Mouse (Mus musculus): ENCODE data around the gene Gata1. TPM values are rescaled to one million over a fixed set of nuclear protein-coding genes. Genes with fewer than 3 reads are reported as not detected.
A peak's percentile ranks its signal among the peaks of the same experiment; 100 is the strongest.
"Not testable (repeated sequence)": the region's sequence is repeated elsewhere in the genome, so short reads cannot be mapped to it uniquely, and the experiment has no call there.

Gene Gata1
- under 1 TPM; 0.12 to 0.41 TPM for total RNA-seq (2021)
- long read RNA-seq, experiment 1: 0 reads
- long read RNA-seq, experiment 2: 0 reads

GRCm38 (mm10) chrX:7977892-7978291, at the start of gene Gata1:
Gata1 (minus strand) TSS chrX:7978071.
- no peak for DNase-seq

- DNase-seq: no peak
Measured at GRCm38 (mm10) chrX:8026811-8027210, 48.9 kb upstream of the Gata1 start.

- no peak for DNase-seq
Measured at GRCm38 (mm10) chrX:8024795-8025194, 46.9 kb upstream of the Gata1 start.

GRCm38 (mm10) chrX:8020111-8020778, 42.4 kb upstream of the Gata1 start:
- no peak for DNase-seq

DNA sequence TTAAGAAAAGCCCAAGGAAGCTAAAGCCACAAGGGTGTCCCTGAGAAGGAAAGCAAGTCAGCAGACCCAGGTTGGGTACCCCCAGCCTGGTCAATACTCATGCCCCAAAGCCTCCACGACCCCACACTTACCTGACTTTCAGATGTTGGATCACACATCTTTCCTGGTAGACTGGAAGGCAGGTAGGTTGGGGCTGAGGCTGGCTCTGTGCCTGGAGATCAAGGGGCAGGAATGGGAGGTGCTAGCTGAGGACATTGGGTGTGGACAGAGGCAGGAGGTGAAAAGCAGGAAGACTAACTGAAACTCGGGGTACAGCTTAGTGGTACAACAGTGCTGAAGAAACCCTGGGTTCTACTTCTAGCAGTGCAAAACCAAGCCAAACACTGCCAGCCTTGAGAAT, 40.4 kb upstream of the Gata1 start, which contains the start of gene Glod5:
Gene Glod5 (minus strand): TSS at position 207 of the 400 bp plus-strand sequence.
- no peak for DNase-seq

- DNase-seq: peak; percentile 11
Measured at GRCm38 (mm10) chrX:8017142-8017541, 39.3 kb upstream of the Gata1 start.

DNA sequence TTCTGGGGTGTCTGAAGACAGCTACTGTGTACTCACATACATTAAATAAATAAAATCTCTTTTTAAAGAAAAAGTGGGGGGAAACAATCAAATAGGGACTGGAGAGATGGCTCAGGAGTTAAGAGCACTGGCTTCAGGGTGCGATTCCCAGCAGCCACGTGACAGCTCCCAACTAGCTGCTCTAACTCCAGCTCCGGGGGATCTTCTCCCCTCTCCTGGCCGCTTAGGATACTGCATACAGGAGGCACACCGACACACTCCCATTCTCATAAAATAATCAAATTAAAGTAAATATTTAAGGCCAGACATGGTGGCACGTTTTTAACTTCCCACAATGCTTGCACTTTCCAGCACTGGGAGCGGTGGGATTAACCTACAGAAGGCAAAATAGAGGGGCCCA, 37.8 kb upstream of the Gata1 start:
- DNase-seq: not testable (repeated sequence)

DNA sequence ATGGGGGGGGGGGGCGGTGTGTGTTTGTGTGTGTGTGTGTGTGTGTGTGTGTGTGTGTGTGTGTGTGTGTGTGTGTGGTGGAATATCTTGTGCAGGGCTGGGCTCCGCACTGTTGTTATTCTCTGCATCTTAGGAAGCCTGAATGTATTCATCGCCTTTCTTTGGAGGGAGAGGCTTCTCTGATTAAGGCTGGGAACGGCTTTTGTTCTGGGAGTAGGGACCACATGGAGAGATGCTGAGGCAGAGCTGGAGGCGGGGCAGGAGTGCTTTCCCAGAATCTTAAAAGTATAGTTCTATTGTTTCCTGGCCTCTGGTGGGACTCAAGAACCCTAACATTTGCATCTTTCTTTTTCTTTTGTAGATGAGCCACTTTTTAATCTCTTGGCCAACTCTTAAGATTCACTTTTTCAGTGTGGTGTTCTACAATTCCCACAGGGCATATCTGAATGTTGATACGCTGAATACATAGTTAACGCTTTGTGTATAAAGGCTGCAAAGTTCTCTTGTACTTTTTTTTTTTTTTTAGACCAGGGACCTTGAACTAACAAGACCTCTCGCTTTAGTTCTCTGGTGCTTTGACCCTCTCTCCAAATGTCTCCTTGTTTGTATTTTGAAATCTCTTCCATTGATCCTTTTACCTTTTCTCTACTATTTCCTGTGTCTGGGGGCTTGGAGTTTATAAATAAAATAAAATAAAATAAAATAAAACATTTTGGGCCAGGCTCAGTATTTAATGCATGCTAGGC, 35.9 kb upstream of the Gata1 start:
- no peak for DNase-seq

GRCm38 (mm10) chrX:8013157-8013556, 35.3 kb upstream of the Gata1 start:
- DNase-seq: no peak

DNA sequence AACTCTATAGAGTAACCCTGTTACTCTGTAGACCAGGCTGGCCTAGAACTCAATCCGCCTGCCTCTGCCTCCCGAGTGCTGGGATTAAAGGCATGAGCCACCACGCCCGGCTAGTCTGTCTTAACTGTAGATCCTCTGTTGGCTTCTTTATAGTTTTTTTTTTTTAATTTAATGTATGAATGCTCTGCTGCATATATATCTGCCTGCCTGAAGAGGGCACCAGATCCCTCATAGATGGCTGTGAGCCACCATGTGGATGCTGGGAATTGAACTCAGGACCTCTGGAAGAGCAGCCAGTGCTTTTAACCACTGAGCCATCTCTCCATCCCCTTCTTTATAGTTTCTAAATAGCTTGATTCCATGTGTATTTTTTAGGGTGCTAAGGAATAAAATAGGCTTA, 31.5 kb upstream of the Gata1 start:
- DNase-seq: not testable (repeated sequence)

DNA sequence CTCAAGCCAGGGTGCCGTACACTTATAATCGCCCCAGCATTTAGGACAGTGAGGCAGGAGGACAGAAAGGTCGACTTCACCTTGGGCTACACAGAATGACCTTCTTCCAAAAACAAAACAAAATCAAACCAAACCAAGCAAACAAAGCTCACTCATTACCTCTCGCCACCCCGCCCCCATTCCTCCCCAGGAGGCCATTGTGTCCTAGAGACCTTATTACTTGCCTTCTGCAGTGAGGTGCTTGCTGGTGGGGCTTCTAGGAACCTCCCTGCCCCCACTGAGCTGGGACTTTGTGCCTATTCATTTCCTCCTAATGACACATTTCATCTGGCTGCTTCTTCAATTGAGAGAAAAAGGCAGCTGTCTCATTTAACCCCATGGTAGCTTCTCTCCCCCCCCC, 30.7 kb upstream of the Gata1 start:
- no peak for DNase-seq

GRCm38 (mm10) chrX:8002971-8003370, 25.1 kb upstream of the Gata1 start:
- no peak for DNase-seq

- no peak for DNase-seq
Measured at GRCm38 (mm10) chrX:8002001-8002400, 24.1 kb upstream of the Gata1 start.

DNA sequence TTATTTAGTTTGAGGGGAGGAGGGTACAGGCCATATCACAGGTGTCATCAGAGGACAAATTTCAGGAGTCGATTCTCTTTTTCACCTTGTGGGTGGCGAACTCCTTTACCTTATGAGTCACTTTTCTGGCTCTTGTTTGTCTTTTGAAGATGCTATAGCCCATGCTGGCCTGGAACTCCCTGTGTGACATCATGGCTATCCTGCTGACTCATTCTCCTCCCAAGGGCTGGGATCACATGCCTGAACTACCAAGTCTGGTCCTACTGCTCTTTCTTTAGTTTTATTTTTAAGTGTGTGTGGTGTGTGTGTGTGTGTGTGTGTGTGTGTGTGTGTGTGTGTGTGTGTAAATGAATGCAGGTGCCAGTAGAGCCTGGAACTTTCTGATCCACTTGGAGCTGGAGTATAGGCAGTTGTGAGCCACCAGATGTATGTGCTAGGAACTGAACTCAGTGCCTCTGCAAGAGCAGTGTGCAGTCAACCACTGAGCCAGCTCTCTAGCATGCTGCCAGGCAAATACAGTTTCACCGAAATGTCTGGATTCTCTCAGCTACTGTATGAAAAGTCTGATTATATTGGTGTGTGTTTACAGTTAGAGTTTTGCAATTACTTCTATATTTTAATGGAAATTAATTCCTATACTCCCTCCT, 22.8 kb upstream of the Gata1 start:
- no peak for DNase-seq

DNA sequence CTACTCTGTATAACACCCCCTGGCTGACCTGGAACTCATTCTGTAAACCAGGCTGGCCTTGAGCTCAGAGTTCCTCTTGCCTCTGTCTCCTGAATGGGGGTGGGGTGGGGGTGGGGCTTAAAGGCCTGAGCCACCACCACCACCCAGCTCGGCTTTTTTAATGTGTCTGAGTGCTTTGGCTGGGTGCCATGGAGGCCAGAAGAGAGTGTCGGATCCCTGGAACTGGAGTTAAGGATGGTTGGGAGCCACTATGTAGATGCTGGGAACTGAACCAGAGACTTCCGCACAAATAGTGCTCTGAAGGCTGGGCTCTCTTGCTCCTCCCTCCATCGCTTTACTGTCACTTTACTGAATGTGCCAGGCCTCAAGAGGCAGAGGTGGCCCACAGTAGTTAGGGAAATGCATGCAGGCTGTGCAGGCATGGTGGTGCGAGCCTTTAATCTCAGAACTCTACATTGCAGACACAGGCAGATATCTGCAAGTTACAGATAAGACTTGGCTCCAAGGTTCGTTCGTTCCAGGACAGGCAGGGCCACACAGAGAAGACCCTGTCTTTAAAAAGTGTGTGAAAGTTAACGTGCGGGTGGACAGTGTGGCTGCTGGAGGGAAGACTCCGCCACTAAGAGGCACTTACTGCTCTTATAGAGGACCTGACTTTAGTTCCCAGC, 15.3 kb upstream of the Gata1 start:
- DNase-seq: peak; percentile 3

DNA sequence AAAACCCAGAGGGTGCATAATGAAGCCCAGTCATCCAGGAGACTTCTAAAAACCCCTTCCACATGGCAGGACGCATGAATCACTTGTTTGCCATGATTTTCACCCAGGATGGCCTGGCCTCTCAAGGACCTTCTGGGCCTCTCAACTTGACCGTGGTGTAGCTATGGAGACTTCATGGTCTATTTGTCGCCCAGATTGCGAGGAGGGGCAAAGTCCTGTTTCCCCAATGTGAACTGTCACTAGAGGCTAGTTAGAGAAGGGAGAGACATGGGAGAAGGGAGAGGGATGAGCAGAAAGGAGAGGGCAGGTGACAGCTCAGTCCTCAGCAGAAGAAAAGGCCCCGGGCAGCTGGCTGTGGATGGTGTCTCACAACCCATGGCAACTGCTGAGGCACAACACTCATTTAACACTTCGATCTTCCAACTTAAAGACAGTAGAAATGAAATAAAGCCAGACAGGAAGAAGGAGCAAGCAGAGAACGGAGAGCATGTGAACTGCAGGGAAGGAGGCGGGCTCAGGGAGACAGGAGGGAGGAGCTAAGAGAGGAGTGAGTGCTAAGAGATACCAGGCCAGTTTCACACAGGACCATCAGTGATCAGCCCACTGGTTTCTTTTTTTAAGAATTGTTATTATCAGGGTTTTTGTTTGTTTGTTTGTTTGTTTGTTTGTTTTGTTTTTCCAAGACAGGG, 14.7 kb upstream of the Gata1 start:
- DNase-seq: no peak

- DNase-seq: no peak
Measured at GRCm38 (mm10) chrX:7981368-7981767, 3.5 kb upstream of the Gata1 start.

GRCm38 (mm10) chrX:7971292-7971691, 6.6 kb downstream of the Gata1 start:
- no peak for DNase-seq

DNA sequence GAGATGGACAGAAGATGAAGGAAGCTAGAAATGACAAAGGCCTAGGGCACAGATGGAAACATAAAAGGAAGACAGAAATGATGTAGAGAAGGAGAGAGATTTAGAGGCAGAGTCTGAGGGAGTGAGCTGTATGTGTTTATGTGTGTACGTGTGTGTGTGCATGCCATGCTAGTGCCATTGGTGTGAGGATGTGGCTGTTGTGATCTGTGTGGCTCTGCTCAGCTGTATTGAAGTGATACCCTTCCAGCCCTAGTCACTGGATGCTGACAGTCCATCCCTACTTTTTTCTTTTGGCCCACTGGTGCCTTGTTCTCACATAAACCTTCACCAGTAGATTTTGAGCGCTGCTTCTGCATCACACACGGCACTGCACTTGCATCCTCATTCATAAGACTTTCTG, 9.0 kb downstream of the Gata1 start:
- no peak for DNase-seq

- no peak for DNase-seq
Measured at GRCm38 (mm10) chrX:7968226-7968625, 9.6 kb downstream of the Gata1 start.

GRCm38 (mm10) chrX:7967596-7968201, 10.2 kb downstream of the Gata1 start:
- no peak for DNase-seq

DNA sequence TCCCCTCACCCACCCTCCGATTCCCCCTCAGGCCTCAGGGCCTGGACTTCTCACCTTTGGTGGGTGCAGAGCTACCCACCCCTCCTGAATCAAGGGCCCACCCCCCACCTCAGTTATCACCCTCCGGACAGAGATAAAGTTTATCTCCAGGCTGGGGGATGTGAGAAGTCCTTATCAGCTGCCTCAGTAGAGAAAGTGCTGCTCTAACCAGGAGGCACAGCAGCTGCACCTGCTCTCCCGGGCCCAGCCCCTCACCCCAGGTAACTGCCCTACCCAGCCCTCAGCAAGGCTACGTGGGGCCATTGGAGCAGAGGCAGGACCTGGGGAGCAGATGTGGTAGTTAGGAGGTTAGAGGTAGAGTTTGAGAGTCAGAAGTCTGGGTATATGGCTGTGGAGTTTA, 11.7 kb downstream of the Gata1 start:
- DNase-seq: no peak

Data from gastrocnemius, postnatal 10 days (tissue).